Mouse (Mus musculus) lung, postnatal 36 days (tissue): Measurements from ENCODE around the gene Fundc1.
A peak's percentile ranks its signal among the peaks of the same experiment; 100 is the strongest.
"Not testable (repeated sequence)": the region's sequence is repeated elsewhere in the genome, so short reads cannot be mapped to it uniquely, and the experiment has no call there.

Source experiments
- DNase-seq: peaks from one replicate; pipeline ENCODE4 v3.0.0; 2022; ENCODE audit warnings: mixed read lengths

The Fundc1 gene

GRCm38 (mm10) chrX:17571621-17572459 lies at the start of gene Fundc1:
TSS of gene Fundc1 (minus strand) at chrX:17572325.
- peak; percentile 99 for DNase-seq

- peak; percentile 4 for DNase-seq
Measured at GRCm38 (mm10) chrX:17611253-17611652, 39.1 kb upstream of the Fundc1 start.

GRCm38 (mm10) chrX:17608763-17609162 lies 36.6 kb upstream of the Fundc1 start:
- peak; percentile 5 for DNase-seq

- DNase-seq, result no peak
Measured at GRCm38 (mm10) chrX:17607668-17608067, 35.5 kb upstream of the Fundc1 start.

GRCm38 (mm10) chrX:17593331-17593730 lies 21.2 kb upstream of the Fundc1 start:
- no peak for DNase-seq

GRCm38 (mm10) chrX:17590745-17591144 lies 18.6 kb upstream of the Fundc1 start:
- peak; percentile 58 for DNase-seq

GRCm38 (mm10) chrX:17571271-17571620 lies 879 bp downstream of the Fundc1 start:
- DNase-seq, result no peak

- DNase-seq, result no peak
Measured at GRCm38 (mm10) chrX:17568670-17569069, 3.5 kb downstream of the Fundc1 start.

GRCm38 (mm10) chrX:17565743-17566142 lies 6.4 kb downstream of the Fundc1 start:
- DNase-seq, result no peak

- DNase-seq, result no peak
Measured at GRCm38 (mm10) chrX:17564732-17565131, 7.4 kb downstream of the Fundc1 start.

GRCm38 (mm10) chrX:17558746-17559145 lies 13.4 kb downstream of the Fundc1 start:
- no peak for DNase-seq

- no peak for DNase-seq
Measured at GRCm38 (mm10) chrX:17554488-17554887, 17.6 kb downstream of the Fundc1 start.

GRCm38 (mm10) chrX:17551586-17551985 lies 20.5 kb downstream of the Fundc1 start:
- DNase-seq, result not testable (repeated sequence)

- peak; percentile 66 for DNase-seq
Measured at GRCm38 (mm10) chrX:17547143-17547806, 24.9 kb downstream of the Fundc1 start.

- DNase-seq, result peak; percentile 66
Measured at GRCm38 (mm10) chrX:17544860-17545492, 27.1 kb downstream of the Fundc1 start.

GRCm38 (mm10) chrX:17537701-17538100 lies 34.4 kb downstream of the Fundc1 start:
- DNase-seq, result no peak

- DNase-seq, result peak; percentile 72
Measured at GRCm38 (mm10) chrX:17527008-17527407, 45.1 kb downstream of the Fundc1 start.

- no peak for DNase-seq
Measured at GRCm38 (mm10) chrX:17521221-17521716, 50.9 kb downstream of the Fundc1 start.

GRCm38 (mm10) chrX:17520086-17520485 lies 52.0 kb downstream of the Fundc1 start:
- peak; percentile 63 for DNase-seq

- DNase-seq, result no peak
Measured at GRCm38 (mm10) chrX:17514012-17514411, 58.1 kb downstream of the Fundc1 start.

GRCm38 (mm10) chrX:17512021-17512602 lies 60.0 kb downstream of the Fundc1 start:
- DNase-seq, result no peak
